Comparison of ENCODE assay signal across 18 mouse cellular contexts in the genomic region with DNA sequence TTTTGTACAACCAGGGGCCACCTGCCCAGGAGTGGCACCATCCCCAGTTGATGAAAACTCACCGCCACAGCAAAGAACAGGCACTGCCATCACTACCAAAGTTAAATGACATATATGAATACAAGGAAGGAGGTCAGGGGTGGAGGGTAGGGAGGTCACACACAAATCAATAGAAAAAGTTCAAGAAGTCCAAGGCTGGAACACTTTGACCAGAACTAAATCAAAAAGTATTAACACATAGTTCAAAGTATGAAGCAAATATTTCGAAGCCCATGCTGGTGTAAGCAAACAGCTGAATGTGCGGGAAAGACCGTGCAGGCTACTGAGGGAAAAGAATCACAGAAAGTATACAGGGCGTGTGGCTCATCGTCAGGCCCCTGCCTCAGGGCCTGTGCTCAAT.
"Had no signal": no experiment of that assay in that cellular context is flagged by ENCODE, and none has a peak within 500 bp of the region (broad histone marks: within the 10 kb centered on the region; RNA-seq: fewer than 3 reads in every experiment).

No protein-coding gene starts in this region.

- H3K4me1 ChIP-seq: lung, embryonic 15.5 days; megakaryocyte, embryonic 14.5 days; midbrain, embryonic 13.5 days; midbrain, embryonic 15.5 days; neural tube, embryonic 12.5 days; stomach, embryonic 15.5 days had no signal

- H3K9me3 ChIP-seq: liver, embryonic 15.5 days; lung, embryonic 15.5 days; megakaryocyte, embryonic 14.5 days; midbrain, embryonic 13.5 days; midbrain, embryonic 15.5 days; neural tube, embryonic 12.5 days; stomach, embryonic 15.5 days had no signal

- H3K4me3 ChIP-seq: liver, embryonic 15.5 days; lung, embryonic 15.5 days; megakaryocyte, embryonic 14.5 days; midbrain, embryonic 13.5 days; midbrain, embryonic 15.5 days; neural tube, embryonic 12.5 days; stomach, embryonic 15.5 days had no signal

- H3K9ac ChIP-seq: liver, embryonic 15.5 days; lung, embryonic 15.5 days; midbrain, embryonic 13.5 days; midbrain, embryonic 15.5 days; neural tube, embryonic 12.5 days; stomach, embryonic 15.5 days had no signal

- H3K4me2 ChIP-seq: liver, embryonic 15.5 days; lung, embryonic 15.5 days; midbrain, embryonic 11.5 days; midbrain, embryonic 13.5 days; midbrain, embryonic 15.5 days; neural tube, embryonic 12.5 days; stomach, embryonic 15.5 days had no signal

- ATAC-seq: lung, postnatal 0 days; midbrain, embryonic 13.5 days; midbrain, embryonic 15.5 days had no signal

- H3K36me3 ChIP-seq: liver, embryonic 15.5 days; lung, embryonic 15.5 days; stomach, embryonic 15.5 days had no signal

- H3K27ac ChIP-seq: liver, embryonic 15.5 days; lung, embryonic 15.5 days; macrophage; midbrain, embryonic 13.5 days; midbrain, embryonic 15.5 days; neural tube, embryonic 12.5 days; stomach, embryonic 15.5 days; stomach, postnatal 0 days had no signal

- H3K27me3 ChIP-seq: lung, embryonic 15.5 days; megakaryocyte, embryonic 14.5 days; midbrain, embryonic 13.5 days; midbrain, embryonic 15.5 days; neural tube, embryonic 12.5 days; stomach, embryonic 15.5 days had no signal

- DNase-seq: lung, adult 2 months; lung, postnatal 14 days; lung, postnatal 36 days; right cerebral cortex, postnatal 14 days; thymus, adult 2 months; thymus, postnatal 25 days; thymus, postnatal 4 days had no signal
